Mouse (Mus musculus) midbrain, embryonic 12.5 days (tissue): ENCODE data around the gene Fzd10. TPM values are rescaled to one million over a fixed set of nuclear protein-coding genes. Genes with fewer than 3 reads are reported as not detected.

Source experiments
- ATAC-seq: fragments of 200-750 bp; cut with Nextera tagmentation; 2 replicates; pipeline ENCODE4 v1.8.0; 2017; ENCODE audit warnings: low read depth, moderate TSS enrichment, moderate library complexity; ENCODE audit not compliant: low FRiP score
- H3K27ac ChIP-seq: fragments of 300-500 bp; sonication (generic); replicated peaks from 2 replicates; pipeline ENCODE4 v1.5.1; 2016; ENCODE audit warnings: mild to moderate bottlenecking
- H3K27me3 ChIP-seq: fragments of 300-500 bp; sonication (generic); 2 replicates; pipeline ENCODE4 v1.6.1; 2016; ENCODE audit warnings: mild to moderate bottlenecking
- H3K36me3 ChIP-seq: fragments of 300-500 bp; sonication (generic); 2 replicates; pipeline ENCODE4 v1.6.1; 2016
- H3K4me1 ChIP-seq: fragments of 300-500 bp; sonication (generic); 2 replicates; pipeline ENCODE4 v1.6.1; 2016
- H3K4me2 ChIP-seq: fragments of 300-500 bp; sonication (generic); replicated peaks from 2 replicates; pipeline ENCODE4 v1.6.1; 2016; ENCODE audit warnings: mild to moderate bottlenecking, moderate library complexity
- H3K4me3 ChIP-seq: fragments of 300-500 bp; sonication (generic); 2 replicates; pipeline ENCODE4 v1.5.1; 2016; ENCODE audit warnings: mild to moderate bottlenecking
- H3K9ac ChIP-seq: fragments of 300-500 bp; sonication (generic); replicated peaks from 2 replicates; pipeline ENCODE4 v1.6.1; 2016; ENCODE audit warnings: mild to moderate bottlenecking, moderate library complexity
- H3K9me3 ChIP-seq: fragments of 300-500 bp; sonication (generic); 2 replicates; pipeline ENCODE4 v1.6.1; 2016; ENCODE audit warnings: mild to moderate bottlenecking
- WGBS: fragments of 180-500 bp; shearing (Covaris S2); methylation state at CpG from one replicate; pipeline ENCODE4 v1.1.7; 2016; 5-methylcytosine and 5-hydroxymethylcytosine counted together
- polyA plus RNA-seq: library from polyadenylated mRNA; unstranded; fragments of >200 nt; fragmentation: Nextera tagmentation; extraction: Ambion mirVana; gene quantifications from 2 replicates; pipeline ENCODE4 v1.2.1, GENCODE M21; 2016

Fzd10 gene
- polyA plus RNA-seq, 1 experiment from 2014 or later = 33.5 TPM

DNA sequence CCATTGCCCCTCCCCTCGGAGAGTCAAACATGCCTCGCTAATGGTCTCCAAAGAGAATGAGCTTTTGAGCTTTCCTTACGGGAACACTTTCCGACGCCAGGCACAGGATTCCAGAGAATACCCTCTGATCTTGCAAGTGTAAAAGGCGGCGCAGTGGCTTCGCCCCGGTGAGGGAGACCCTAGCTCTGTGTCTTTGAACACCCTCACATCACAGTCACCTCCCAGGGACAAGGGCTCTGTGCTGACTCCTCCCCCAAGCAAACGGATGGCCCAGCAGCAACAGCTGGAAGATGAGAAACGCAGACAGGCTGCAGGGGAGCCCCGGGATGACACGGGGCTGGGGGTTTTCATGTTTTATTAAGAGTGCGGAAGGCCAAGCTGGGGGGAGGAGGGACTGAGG, 6.0 kb downstream of the Fzd10 start:
- Histone ChIP-seq H3K4me3 (peak overlapping the region; percentile 21; the same call in 1 of the 2 replicates), H3K9ac (no peak overlapping the region), H3K9me3 (no peaks in the 10 kb centered on the region), H3K4me1 (peaks cover 46% of the 10 kb centered on the region), H3K36me3 (peaks cover 6% of the 10 kb centered on the region; the same call in 1 of the 2 replicates), H3K4me2 (peak overlapping the region; percentile 79), H3K27me3 (peaks cover 48% of the 10 kb centered on the region), H3K27ac (0 out of 2 replicates have a peak overlapping the region, but pooled peaks have one; percentile 49)
- 3% methylated on average over 14 of the region's 14 CpGs for WGBS
- ATAC-seq = peak; percentile 62; the same call in 1 of the 2 replicates

DNA sequence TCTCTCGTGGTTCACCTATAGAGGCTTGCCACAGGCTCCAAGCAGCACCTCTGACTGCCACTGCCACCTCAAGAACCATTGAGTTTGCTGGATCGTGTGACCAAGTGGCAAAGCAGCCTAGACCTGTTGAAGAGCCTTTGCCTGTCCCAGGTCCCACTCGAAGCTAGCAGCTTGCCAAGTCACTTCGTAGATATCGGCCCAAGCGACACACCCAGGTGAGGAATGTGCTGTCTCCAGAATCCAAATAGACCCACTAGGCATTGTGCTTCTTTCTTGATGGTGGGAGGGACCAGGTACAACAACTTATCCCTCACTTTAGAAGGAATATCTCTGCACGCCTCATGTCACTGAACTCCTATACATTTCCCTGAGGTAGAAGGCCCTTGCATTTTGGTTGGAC, 8.4 kb downstream of the Fzd10 start:
- Histone ChIP-seq H3K27me3 (peaks cover 36% of the 10 kb centered on the region), H3K4me1 (peaks cover 23% of the 10 kb centered on the region; the same call in 1 of the 2 replicates), H3K36me3 (no peaks in the 10 kb centered on the region), H3K4me3 (no peak overlapping the region), H3K27ac (no peak overlapping the region), H3K9ac (no peak overlapping the region), H3K4me2 (no peak overlapping the region), H3K9me3 (no peaks in the 10 kb centered on the region)
- ATAC-seq = no peak
- WGBS = 91% methylated on average over 7 of the region's 7 CpGs

DNA sequence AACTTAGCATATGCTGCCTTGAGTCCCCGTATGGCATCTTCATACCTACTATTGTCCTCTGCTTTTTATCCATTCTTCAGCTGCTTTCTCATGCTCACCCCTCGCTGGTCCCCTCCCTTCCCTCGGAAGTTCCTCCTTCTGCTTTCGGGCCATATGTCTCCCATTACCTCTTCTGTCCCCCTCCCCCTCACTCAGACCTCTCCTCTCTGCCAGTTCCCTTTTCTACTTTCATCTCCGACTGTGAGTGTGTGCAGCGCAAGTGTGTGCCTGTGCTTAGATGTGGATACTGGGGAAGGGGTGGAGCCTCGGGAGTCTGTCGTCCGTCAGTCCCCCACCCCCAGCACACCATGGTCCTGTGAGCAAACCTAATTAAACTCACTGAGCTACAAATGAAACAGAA, 17.0 kb downstream of the Fzd10 start:
- Histone ChIP-seq H3K27me3 (peaks cover 35% of the 10 kb centered on the region), H3K9me3 (no peaks in the 10 kb centered on the region), H3K36me3 (no peaks in the 10 kb centered on the region), H3K4me1 (peaks cover 32% of the 10 kb centered on the region), H3K27ac (no peak overlapping the region), H3K4me2 (peak overlapping the region; percentile 29; the same call in 1 of the 2 replicates), H3K9ac (no peak overlapping the region), H3K4me3 (no peak overlapping the region)
- peak; percentile 52; the same call in 1 of the 2 replicates for ATAC-seq
- WGBS = 11% methylated on average over 9 of the region's 9 CpGs

DNA sequence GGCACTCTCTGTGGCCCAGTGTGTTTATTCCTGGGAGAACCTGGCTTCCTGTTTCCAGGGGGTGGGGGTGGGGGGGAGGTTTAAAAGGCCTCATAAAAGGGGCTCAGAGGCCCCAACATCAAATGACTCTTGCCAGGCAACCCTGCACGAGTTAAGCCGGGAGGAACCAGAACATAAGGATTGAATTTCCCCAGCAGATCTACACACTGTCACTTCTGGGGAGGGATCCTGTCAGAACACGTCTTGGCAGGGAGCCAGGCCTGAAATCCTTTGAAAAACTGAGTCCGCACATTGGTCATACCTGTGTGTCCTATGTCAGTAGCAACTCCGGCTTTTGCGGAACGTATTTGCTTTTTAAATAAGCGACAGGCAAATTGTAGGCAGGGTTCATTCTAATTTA, 19.3 kb downstream of the Fzd10 start:
- peaks cover 35% of the 10 kb centered on the region for H3K27me3 ChIP-seq
- H3K27ac ChIP-seq = 0 out of 2 replicates have a peak overlapping the region, but pooled peaks have one; percentile 25
- no peaks in the 10 kb centered on the region for H3K36me3 ChIP-seq
- H3K4me2 ChIP-seq = no peak overlapping the region
- ATAC-seq = no peak
- H3K4me3 ChIP-seq = no peak overlapping the region
- H3K9ac ChIP-seq = no peak overlapping the region
- no peaks in the 10 kb centered on the region for H3K9me3 ChIP-seq
- H3K4me1 ChIP-seq = peaks cover 32% of the 10 kb centered on the region
- 34% methylated on average over 8 of the region's 8 CpGs for WGBS

DNA sequence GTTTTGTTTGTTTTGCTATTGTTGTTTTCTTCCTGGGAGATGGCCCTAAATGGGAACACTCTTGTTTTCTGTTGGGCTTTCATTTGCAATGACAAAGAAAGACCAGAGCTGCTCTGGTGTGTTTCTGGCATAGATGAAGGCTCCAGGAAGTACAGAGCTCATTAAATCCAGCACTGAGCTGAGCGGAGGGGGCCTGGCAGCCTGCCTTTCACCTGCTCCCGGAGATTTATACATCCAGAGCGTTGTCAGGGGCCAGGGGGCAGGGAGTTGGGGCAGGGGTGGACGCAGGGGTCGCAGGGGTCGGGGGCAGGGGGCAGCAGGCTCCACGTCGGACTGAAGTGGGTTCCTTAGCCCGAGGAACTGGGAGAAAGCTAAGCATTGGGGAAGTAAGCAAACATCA, 19.8 kb downstream of the Fzd10 start:
- 4% methylated on average over 9 of the region's 9 CpGs for WGBS
- no peak overlapping the region for H3K9ac ChIP-seq

DNA sequence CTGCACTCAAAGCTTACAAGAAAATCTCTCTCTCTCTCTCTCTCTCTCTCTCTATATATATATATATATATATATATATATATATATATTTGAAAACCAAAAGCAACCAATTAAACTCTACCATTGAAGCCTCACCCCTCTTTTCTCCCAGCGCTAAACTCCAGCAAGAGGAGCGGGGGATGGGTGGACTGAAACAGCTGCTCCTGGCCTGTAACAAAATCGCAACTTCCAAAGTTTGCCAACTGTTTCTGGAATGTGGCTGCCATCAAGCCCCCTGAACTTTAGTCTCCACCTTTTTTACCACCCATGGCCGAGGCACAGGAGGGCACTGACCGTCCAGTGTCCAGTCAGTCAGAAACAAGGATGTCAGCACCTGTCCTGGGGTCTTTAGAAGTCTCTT, 27.1 kb downstream of the Fzd10 start:
- no peak overlapping the region for H3K4me2 ChIP-seq
- H3K4me1 ChIP-seq = peaks cover 5% of the 10 kb centered on the region; the same call in 1 of the 2 replicates
- no peak for ATAC-seq
- no peaks in the 10 kb centered on the region for H3K27me3 ChIP-seq
- WGBS = 60% methylated on average over 5 of the region's 5 CpGs
- no peaks in the 10 kb centered on the region for H3K36me3 ChIP-seq
- no peaks in the 10 kb centered on the region for H3K9me3 ChIP-seq
- no peak overlapping the region for H3K27ac ChIP-seq
- H3K4me3 ChIP-seq = no peak overlapping the region
- H3K9ac ChIP-seq = no peak overlapping the region

More for the DNA sequence above, 19.8 kb downstream of the Fzd10 start:
- Histone ChIP-seq H3K36me3 (no peaks in the 10 kb centered on the region), H3K4me2 (no peak overlapping the region), H3K27ac (no peak overlapping the region), H3K4me3 (no peak overlapping the region), H3K9me3 (no peaks in the 10 kb centered on the region), H3K4me1 (peaks cover 32% of the 10 kb centered on the region), H3K27me3 (peaks cover 35% of the 10 kb centered on the region)
- ATAC-seq = no peak

DNA sequence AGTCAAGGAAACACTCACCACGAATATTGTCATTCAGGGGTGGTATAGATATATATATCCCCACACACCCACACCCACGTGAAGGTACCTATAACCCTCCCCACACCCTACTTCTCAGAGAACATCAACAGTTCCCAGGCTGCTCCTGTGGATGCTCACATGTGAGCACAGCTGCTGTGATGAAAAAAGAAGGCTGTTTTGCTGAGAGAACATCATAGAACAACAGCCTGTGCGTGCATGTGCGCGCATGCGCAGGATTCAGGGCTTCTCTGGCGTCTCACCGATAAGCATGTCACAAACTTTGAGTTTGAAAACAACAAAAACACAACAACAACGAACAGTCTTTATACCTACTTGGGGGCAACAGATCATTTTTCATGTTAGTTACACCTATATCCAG, 36.0 kb downstream of the Fzd10 start:
- Histone ChIP-seq H3K9ac (no peak overlapping the region), H3K4me3 (no peak overlapping the region), H3K27me3 (no peaks in the 10 kb centered on the region), H3K36me3 (no peaks in the 10 kb centered on the region), H3K4me2 (no peak overlapping the region), H3K9me3 (no peaks in the 10 kb centered on the region), H3K27ac (no peak overlapping the region), H3K4me1 (no peaks in the 10 kb centered on the region)
- ATAC-seq = no peak
- 89% methylated on average over 9 of the region's 9 CpGs for WGBS

DNA sequence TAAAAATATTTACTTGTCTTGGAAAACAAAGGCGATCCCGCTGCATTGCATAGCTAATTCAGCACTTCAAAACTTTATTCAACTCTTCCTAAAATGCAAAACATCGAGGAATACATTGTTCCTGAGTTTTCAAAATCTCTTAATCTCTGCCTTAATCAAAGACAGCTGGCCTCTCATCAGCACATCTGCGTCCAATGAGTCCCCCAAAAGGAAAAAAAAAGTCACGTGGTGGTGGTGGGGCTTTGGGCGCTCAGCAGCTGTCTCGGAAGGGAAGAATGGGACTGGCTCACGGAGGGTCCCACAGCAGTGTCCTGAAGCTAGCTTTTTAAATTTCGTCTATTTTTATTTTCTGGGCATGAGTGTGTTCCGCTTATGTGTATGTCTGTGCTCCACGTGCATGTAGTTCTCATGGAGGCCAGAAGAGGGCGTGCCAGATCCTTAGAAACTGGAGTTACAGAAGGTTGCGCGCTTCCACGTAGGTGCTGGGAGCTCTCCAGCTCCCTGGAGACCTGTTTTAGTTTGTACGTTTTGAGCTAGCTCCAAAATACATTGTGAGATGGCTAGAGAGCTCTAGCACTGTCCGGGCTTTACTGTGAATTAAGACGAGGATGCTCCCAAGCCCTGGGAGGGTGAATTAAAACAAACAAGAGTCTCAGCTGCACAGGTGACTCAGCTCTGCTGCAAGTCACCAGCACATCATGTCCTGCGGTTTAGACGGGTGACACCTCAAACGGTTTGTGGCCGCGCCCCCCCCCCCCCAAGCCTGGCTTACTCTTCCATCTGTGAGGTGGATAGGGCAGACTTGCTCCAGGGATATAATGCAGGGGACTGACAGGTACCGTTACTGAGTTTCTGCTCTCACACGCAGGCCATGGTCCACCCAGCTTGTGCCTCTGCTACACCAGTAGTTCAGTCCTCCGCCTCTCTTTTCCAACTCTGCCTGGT, 36.7 kb downstream of the Fzd10 start:
- no peaks in the 10 kb centered on the region for H3K4me1 ChIP-seq
- no peak for ATAC-seq
- H3K9me3 ChIP-seq = no peaks in the 10 kb centered on the region
- no peak overlapping the region for H3K4me2 ChIP-seq
- no peaks in the 10 kb centered on the region for H3K36me3 ChIP-seq
- no peaks in the 10 kb centered on the region for H3K27me3 ChIP-seq
- 85% methylated on average over 26 of the region's 26 CpGs for WGBS
- H3K9ac ChIP-seq = no peak overlapping the region
- no peak overlapping the region for H3K4me3 ChIP-seq
- H3K27ac ChIP-seq = no peak overlapping the region

DNA sequence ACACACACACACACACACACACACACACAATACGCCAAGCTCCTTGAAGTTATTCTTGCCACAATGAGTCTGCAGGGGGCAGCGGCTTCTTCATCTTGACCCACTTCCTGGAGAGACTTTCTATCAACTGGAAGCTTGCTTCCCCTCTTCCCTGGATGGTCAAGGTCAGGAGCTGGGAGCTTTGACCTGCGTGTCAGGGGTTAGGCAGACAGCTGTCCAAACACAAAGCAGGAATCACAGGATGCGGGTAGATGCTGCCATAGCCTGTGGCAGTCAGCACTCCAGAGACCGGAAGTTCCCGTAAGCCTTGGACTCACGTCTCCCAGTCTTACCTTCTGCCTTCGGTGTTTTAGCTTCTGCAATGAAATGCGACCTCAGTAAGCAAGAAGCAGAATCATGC, 38.1 kb downstream of the Fzd10 start:
- Histone ChIP-seq H3K4me2 (no peak overlapping the region), H3K9me3 (no peaks in the 10 kb centered on the region), H3K27me3 (no peaks in the 10 kb centered on the region), H3K4me3 (no peak overlapping the region), H3K9ac (no peak overlapping the region), H3K27ac (no peak overlapping the region), H3K36me3 (no peaks in the 10 kb centered on the region), H3K4me1 (no peaks in the 10 kb centered on the region)
- no peak for ATAC-seq
- WGBS = 68% methylated on average over 9 of the region's 9 CpGs

DNA sequence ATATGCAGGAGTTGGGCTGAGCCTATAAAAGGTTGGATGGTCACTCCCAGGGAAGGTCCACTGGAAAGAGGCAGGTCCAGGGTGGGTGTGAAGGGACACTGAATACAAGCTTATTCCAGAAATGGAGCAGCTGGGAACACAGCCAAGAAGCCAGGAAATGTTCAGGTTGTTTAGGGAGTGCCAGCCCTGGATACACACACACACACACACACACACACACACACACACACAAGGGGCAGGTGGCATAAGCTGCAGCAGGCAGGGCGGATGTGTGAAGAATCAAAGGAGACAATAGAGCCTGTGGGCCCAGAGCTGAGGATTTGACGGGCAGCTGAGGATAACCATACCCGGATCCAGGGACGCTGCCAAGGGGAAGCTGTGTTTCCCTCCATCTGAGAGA, 42.4 kb downstream of the Fzd10 start:
- Histone ChIP-seq H3K4me2 (no peak overlapping the region), H3K4me1 (no peaks in the 10 kb centered on the region; the same call in 1 of the 2 replicates), H3K4me3 (no peak overlapping the region), H3K9ac (no peak overlapping the region), H3K27me3 (0 out of 2 replicates have a peak, but pooled peaks cover 3% of the 10 kb centered on the region), H3K27ac (no peak overlapping the region), H3K36me3 (no peaks in the 10 kb centered on the region), H3K9me3 (no peaks in the 10 kb centered on the region)
- no peak for ATAC-seq
- WGBS = 83% methylated on average over 4 of the region's 4 CpGs

DNA sequence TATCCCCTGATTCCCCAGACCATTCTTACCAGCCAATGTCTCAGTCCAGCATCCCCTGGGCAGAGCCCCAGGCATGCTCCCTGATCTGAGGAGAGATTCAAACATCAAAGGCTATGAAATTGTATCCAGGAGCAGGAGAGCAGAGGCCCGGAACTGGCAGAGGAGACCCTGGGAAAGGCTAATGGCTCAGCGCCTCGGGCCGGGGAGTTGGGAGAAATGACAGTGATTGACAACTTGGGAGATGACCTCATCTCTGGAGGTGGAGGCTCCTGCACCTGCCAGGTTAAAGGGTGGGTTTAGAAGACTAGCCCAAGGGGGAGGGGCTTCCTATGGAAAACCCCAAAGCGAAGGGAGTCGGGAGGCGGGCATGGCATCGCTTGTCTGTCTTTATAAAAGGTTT, 45.1 kb downstream of the Fzd10 start:
- H3K27me3 ChIP-seq = peaks cover 3% of the 10 kb centered on the region; the same call in 1 of the 2 replicates
- H3K4me3 ChIP-seq = no peak overlapping the region
- no peaks in the 10 kb centered on the region for H3K36me3 ChIP-seq
- H3K4me2 ChIP-seq = no peak overlapping the region
- no peaks in the 10 kb centered on the region; the same call in 1 of the 2 replicates for H3K4me1 ChIP-seq
- H3K27ac ChIP-seq = no peak overlapping the region
- 71% methylated on average over 8 of the region's 8 CpGs for WGBS
- no peak for ATAC-seq
- no peaks in the 10 kb centered on the region for H3K9me3 ChIP-seq
- no peak overlapping the region for H3K9ac ChIP-seq

DNA sequence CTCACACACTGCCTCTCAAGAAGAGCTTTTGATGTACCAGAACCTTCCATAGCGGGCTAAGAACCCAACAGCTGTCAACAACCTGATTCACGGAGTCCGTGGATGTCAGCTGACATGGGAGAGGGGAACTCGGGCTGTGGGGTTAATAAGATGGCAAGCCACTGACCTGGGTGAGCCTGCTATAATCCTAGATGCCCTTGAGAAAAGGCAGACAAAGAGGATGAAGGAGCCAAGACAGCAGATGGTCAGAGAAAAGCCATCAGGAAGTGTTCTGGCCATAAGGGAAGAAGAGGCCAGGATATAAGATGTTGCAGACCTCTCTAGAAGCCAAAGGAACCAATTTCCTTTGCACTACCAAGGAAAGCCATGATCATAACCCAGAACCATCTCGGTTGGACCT, 45.6 kb downstream of the Fzd10 start:
- H3K9ac ChIP-seq = no peak overlapping the region
- no peak overlapping the region for H3K4me2 ChIP-seq
- no peak overlapping the region for H3K27ac ChIP-seq
- no peak for ATAC-seq
- no peaks in the 10 kb centered on the region for H3K36me3 ChIP-seq
- H3K27me3 ChIP-seq = peaks cover 3% of the 10 kb centered on the region; the same call in 1 of the 2 replicates
- H3K9me3 ChIP-seq = no peaks in the 10 kb centered on the region
- 77% methylated on average over 5 of the region's 5 CpGs for WGBS
- no peak overlapping the region for H3K4me3 ChIP-seq
- H3K4me1 ChIP-seq = no peaks in the 10 kb centered on the region; the same call in 1 of the 2 replicates
